Mouse (Mus musculus) embryo, embryonic 9.5 days (tissue): ENCODE measurements at regions not wholly inside any gene's neighbourhood (a gene's known extent, or its start where the extent isn't known, plus 50 kb on each side); places are given as distances from the start of the nearest gene placed in this dataset.
A peak's percentile ranks its signal among the peaks of the same experiment; 100 is the strongest.
"Not testable (repeated sequence)": the region's sequence is repeated elsewhere in the genome, so short reads cannot be mapped to it uniquely, and the experiment has no call there.

ENCODE experiments used
- DNase-seq: peaks from one replicate; pipeline ENCODE4 v3.0.0-alpha.2; 2017; ENCODE audit errors: extremely low spot score

- DNase-seq, result not testable (repeated sequence)
Measured at GRCm38 (mm10) chr17:13654606-13655005, 105.7 kb upstream of the Afdn start.

GRCm38 (mm10) chr17:13656065-13656464 lies 104.3 kb upstream of the Afdn start:
- DNase-seq, result no peak

GRCm38 (mm10) chr17:13656485-13657181 lies 103.7 kb upstream of the Afdn start:
- peak; percentile 75 for DNase-seq

- no peak for DNase-seq
Measured at GRCm38 (mm10) chr17:13657182-13657562, 103.2 kb upstream of the Afdn start.

- DNase-seq, result no peak
Measured at GRCm38 (mm10) chr17:13657656-13658292, 102.6 kb upstream of the Afdn start.

GRCm38 (mm10) chr17:13658321-13658978 lies 101.9 kb upstream of the Afdn start:
- no peak for DNase-seq

GRCm38 (mm10) chr17:13659103-13659502 lies 101.2 kb upstream of the Afdn start:
- peak; percentile 67 for DNase-seq

GRCm38 (mm10) chr17:13659943-13660342 lies 100.4 kb upstream of the Afdn start:
- DNase-seq, result no peak

GRCm38 (mm10) chr17:13661023-13661422 lies 99.3 kb upstream of the Afdn start:
- no peak for DNase-seq

- no peak for DNase-seq
Measured at GRCm38 (mm10) chr17:13662152-13662551, 98.2 kb upstream of the Afdn start.
